Mouse (Mus musculus) E14TG2a.4 (cell line): ENCODE measurements around the gene Rhof.

ENCODE experiments used
- H3K27me3 ChIP-seq: 2 replicates; pipeline ENCODE4 v1.6.1; 2014; ENCODE audit warnings: low read length, control low read depth; ENCODE audit not compliant: insufficient read depth
- H3K36me3 ChIP-seq: 2 replicates; pipeline ENCODE4 v1.6.1; 2014; ENCODE audit warnings: low read length, control low read depth; ENCODE audit not compliant: insufficient read depth
- H3K4me1 ChIP-seq: replicated peaks from 2 replicates; pipeline ENCODE4 v1.6.1; 2014; ENCODE audit warnings: low read depth, low read length, control low read depth
- H3K4me3 ChIP-seq: replicated peaks from 2 replicates; pipeline ENCODE4 v1.5.1; 2014; ENCODE audit warnings: mild to moderate bottlenecking, low read length
- H3K9me3 ChIP-seq: 2 replicates; pipeline ENCODE4 v1.6.1; 2014; ENCODE audit warnings: low read length, control low read depth
- CTCF ChIP-seq: conservative IDR thresholded peaks from 2 replicates; pipeline ENCODE4 v1.5.1; 2014; ENCODE audit warnings: low read length
- NANOG ChIP-seq: IDR thresholded peaks from 2 replicates; pipeline ENCODE4 v1.6.1; 2014; ENCODE audit warnings: borderline replicate concordance, low read length, mixed read lengths
- POU5F1 ChIP-seq: IDR thresholded peaks from 2 replicates; pipeline ENCODE4 v1.6.1; 2014; ENCODE audit warnings: low read length, borderline replicate concordance

The Rhof gene

DNA sequence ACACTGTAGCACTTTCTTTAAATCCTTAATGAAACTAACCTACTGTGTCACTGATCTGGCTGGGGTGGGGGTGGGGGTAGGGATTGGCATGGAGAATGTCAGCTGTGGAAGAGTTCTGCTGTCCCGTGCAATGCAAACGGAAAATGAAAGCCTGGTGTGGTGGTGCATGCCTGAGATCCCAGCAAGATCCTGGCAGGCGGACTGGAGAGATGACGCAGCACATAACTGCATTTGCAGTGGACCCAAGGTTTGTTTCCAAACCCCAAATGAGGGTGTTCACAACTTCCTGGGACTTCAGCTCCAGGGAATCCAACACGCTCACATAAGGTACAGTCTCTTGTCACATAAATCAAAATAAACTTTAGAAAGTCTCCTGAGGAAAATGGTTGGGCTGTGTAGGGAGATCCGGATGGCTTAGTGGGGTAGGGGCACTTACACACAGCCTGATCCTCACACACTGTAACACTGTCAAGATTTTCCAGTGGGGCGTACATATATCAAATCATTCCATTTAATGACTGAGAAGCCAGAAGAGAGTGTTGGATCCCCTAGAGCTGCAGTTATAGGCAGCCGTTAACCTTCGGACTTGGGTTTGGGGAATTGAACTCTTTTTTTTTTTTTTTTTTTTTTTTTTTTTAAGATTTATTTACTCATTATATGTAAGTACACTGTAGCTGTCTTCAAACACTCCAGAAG is 71.6 kb downstream of the Rhof start:
- Histone ChIP-seq H3K36me3 (no peaks in the 10 kb centered on the region), H3K9me3 (no peaks in the 10 kb centered on the region), H3K27me3 (no peaks in the 10 kb centered on the region), H3K4me1 (peaks cover 19% of the 10 kb centered on the region), H3K4me3 (no peak overlapping the region)
- TF ChIP-seq NANOG (no peak), CTCF (no peak), POU5F1 (no peak)

DNA sequence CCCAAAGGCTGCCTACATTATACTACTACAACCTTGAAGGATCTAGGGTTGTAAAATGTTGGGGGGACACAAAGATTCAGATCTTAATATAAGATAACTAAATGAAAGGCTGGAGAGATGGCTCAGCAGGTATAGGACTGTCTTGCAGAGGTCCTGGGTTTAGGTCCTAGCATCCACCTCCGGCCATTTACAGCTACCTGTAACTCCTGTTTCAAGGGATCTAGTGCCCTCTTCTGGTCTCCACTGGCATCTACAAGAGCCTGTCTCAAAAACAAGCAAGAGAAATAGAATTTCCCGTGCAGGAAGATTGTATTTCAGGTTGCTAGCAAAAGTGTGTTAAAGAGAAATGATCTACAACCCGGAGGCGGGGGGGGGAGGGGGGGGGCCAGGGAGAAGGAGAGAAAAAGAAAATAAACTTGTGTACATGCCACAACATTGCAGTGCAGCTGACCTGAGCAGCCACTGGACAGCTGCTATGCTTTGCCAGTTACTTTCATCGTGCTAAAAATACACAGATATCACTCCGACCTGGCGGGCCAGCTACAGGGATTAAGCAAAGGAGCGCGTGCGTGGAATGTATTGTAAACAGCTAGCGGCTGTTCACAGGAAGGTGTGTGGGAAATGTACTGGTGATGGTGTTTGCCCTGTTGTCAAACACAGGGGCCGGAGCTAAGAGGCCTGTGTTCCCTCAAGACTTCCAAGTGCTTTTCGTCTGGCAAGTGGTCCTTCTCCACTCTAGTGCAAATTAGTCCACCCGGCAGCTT is 72.6 kb downstream of the Rhof start:
- Histone ChIP-seq H3K9me3 (no peaks in the 10 kb centered on the region), H3K27me3 (no peaks in the 10 kb centered on the region), H3K36me3 (no peaks in the 10 kb centered on the region), H3K4me3 (no peak overlapping the region), H3K4me1 (peaks cover 19% of the 10 kb centered on the region)
- peak; percentile 89 for TF ChIP-seq CTCF
- no peak for TF ChIP-seq NANOG

DNA sequence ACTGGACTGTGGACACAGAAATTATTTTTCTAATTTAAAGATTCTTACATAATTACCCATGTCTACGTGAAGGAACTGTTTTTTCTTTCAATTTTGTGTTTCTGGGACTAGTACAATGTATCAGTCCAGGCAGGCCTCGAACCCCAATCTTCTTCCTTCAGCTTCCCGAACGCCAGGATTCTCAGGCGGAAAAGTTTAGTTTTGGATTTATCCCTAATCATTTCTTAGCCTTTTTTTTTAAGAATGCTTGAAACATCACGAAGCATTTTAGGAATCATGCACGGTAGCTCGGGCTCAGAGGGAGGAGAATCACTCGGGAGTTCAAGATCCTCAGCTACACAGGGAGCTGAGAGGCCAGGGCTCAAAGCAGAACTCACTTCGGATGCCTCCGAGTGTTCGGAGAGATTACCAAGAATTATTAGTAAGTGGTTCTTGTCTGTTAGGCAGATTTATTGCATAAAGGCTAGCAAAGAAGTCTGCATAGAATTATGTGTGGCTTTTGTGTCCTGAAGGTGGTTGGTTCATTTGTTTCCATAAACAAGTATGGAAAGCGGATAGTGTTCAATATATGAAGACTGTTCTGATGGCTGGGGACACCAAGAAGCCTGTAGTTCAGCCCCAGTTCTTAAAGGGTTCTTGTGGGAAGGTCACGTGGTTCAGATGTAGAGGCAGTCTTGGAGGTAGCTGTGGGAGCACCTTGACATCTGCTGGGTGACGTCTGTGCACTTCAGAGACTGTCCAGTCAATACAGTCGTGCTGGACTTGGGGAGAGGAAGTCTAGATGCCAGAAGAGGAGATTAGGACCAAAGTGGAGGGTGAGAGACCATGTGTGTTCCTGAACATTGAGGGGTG is 74.0 kb downstream of the Rhof start:
- Histone ChIP-seq H3K9me3 (no peaks in the 10 kb centered on the region), H3K27me3 (no peaks in the 10 kb centered on the region), H3K4me1 (peaks cover 22% of the 10 kb centered on the region), H3K36me3 (no peaks in the 10 kb centered on the region), H3K4me3 (peak overlapping the region; percentile 76)
- no peak for TF ChIP-seq POU5F1

DNA sequence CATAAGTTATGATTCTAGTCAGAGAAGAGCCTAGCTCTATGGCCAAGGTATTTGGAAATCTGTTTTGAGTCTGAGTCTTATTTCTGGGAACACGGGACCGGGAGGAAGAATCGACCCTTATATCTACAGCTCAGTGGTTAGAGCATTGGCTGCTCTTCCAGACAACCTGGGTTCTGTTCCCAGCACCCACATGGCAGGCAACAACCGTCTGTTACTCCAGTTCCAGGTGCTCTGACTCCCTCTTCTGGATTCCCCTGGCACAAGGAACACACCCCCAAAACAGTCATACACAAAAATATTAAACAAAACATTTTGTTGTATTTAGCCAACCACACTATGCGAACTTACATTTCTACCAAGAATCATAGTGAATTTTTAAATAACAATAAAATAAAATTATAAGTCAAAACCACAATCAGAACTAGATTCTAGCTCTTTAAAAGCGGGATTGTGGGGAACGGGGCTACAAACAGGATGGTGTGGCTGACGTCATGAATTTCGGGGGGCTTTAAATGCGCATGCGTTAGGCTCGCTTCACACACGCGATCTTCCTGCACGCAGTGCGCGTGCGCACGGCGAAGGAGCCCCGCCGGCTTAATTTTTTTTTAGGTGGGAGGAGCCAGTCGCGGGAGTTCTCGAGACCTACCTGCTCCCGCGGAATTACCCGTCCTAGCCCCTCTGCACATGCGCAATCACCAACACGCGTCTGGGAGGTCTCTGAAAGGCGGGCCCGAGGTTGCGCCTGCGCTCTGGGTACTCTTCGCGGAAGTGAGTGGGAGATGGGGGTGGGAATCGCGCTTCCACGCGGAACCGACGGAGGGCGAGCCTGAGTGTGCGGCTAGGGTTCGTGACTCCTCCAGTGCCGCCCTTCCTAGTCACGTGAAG is 74.9 kb downstream of the Rhof start:
- H3K36me3 ChIP-seq, result no peaks in the 10 kb centered on the region
- H3K27me3 ChIP-seq, result no peaks in the 10 kb centered on the region
- H3K4me3 ChIP-seq, result peak overlapping the region; percentile 76
- H3K4me1 ChIP-seq, result peaks cover 22% of the 10 kb centered on the region
- H3K9me3 ChIP-seq, result no peaks in the 10 kb centered on the region
- no peak for TF ChIP-seq POU5F1
- no peak for TF ChIP-seq NANOG
- TF ChIP-seq CTCF, result no peak
